Mouse (Mus musculus) MEL (cell line): ENCODE measurements around the gene Rps17.

Experiments used
- CHD1 ChIP-seq: IDR thresholded peaks from 2 replicates; pipeline ENCODE4 v1.6.1; 2012; ENCODE audit warnings: low read depth, mild to moderate bottlenecking, inconsistent platforms, low read length, improper control_type of control experiment
- CTCF ChIP-seq, 3 experiments: IDR thresholded peaks in 2 of 3; conservative IDR thresholded peaks in 1 of 3; 2 replicates each; pipeline ENCODE4 v1.5.1; 2011 to 2012; ENCODE audit warnings: low read length in 3 of 3, low read depth in 2 of 3, mild to moderate bottlenecking in 2 of 3, improper control_type of control experiment in 1 of 3, inconsistent platforms in 1 of 3, mixed read lengths in 1 of 3, moderate library complexity in 1 of 3; ENCODE audit not compliant: control insufficient read depth in 1 of 3, insufficient read depth in 1 of 3, poor library complexity in 1 of 3, severe bottlenecking in 1 of 3
- GATA1 ChIP-seq: IDR thresholded peaks from 2 replicates; pipeline ENCODE4 v1.6.1; 2011; ENCODE audit warnings: low read depth, low read length, improper control_type of control experiment
- HCFC1 ChIP-seq: IDR thresholded peaks from 2 replicates; pipeline ENCODE4 v1.6.1; 2012; ENCODE audit warnings: low read depth, mild to moderate bottlenecking, inconsistent platforms, low read length, improper control_type of control experiment, moderate library complexity
- JUND ChIP-seq: IDR thresholded peaks from 2 replicates; pipeline ENCODE4 v1.6.1; 2011; ENCODE audit warnings: low read depth, mild to moderate bottlenecking, improper control_type of control experiment, low read length
- MAFK ChIP-seq: IDR thresholded peaks from 2 replicates; pipeline ENCODE4 v1.6.1; 2011; ENCODE audit warnings: low read depth, mild to moderate bottlenecking, low read length, improper control_type of control experiment, borderline replicate concordance
- MXI1 ChIP-seq: IDR thresholded peaks from 2 replicates; pipeline ENCODE4 v1.6.1; 2011; ENCODE audit warnings: mild to moderate bottlenecking, low read depth, low read length, improper control_type of control experiment
- NRF1 ChIP-seq: IDR thresholded peaks from 2 replicates; pipeline ENCODE4 v1.6.1; 2014; ENCODE audit warnings: low read depth, mild to moderate bottlenecking, inconsistent platforms, low read length, improper control_type of control experiment, moderate library complexity; ENCODE audit not compliant: poor library complexity, insufficient read depth, severe bottlenecking
- POLR2A ChIP-seq, 2 experiments: IDR thresholded peaks; 2 replicates each; pipeline ENCODE4 v1.6.1; 2011 to 2012; ENCODE audit warnings: low read length in 2 of 2, mild to moderate bottlenecking in 2 of 2, control low read depth in 1 of 2, improper control_type of control experiment in 1 of 2, low read depth in 1 of 2, moderate library complexity in 1 of 2; ENCODE audit not compliant: control insufficient read depth in 1 of 2, insufficient read depth in 1 of 2, poor library complexity in 1 of 2
- RCOR1 ChIP-seq: IDR thresholded peaks from 2 replicates; pipeline ENCODE4 v1.6.1; 2012; ENCODE audit warnings: low read depth, mild to moderate bottlenecking, inconsistent platforms, low read length, improper control_type of control experiment
- TAL1 ChIP-seq: IDR thresholded peaks from 2 replicates; pipeline ENCODE4 v1.6.1; 2012; ENCODE audit warnings: mild to moderate bottlenecking, inconsistent platforms, low read length, moderate library complexity, mixed read lengths
- TCF12 ChIP-seq: IDR thresholded peaks from 2 replicates; pipeline ENCODE4 v1.6.1; 2014; ENCODE audit warnings: low read depth, mild to moderate bottlenecking, inconsistent platforms, low read length, improper control_type of control experiment, moderate library complexity
- USF2 ChIP-seq, 2 experiments: IDR thresholded peaks; 2 replicates each; pipeline ENCODE4 v1.6.1; 2011 to 2012; ENCODE audit warnings: improper control_type of control experiment in 2 of 2, low read length in 2 of 2, borderline replicate concordance in 1 of 2, inconsistent platforms in 1 of 2, low read depth in 1 of 2, mild to moderate bottlenecking in 1 of 2; ENCODE audit not compliant: insufficient read depth in 1 of 2

GRCm38 (mm10) chr7:81355746-81356145 is 10.7 kb upstream of the Rps17 start:
- TF ChIP-seq CHD1, result no peak
- no peak for TF ChIP-seq CTCF (IDR thresholded peaks at IDR 0.05 in 2 of 3, conservative IDR thresholded peaks at IDR 0.05 in 1 of 3; ENCODE audit: control insufficient read depth in 1 of 3, insufficient read depth in 1 of 3, low read depth in 2 of 3, low read length in 3 of 3, poor library complexity in 1 of 3, severe bottlenecking in 1 of 3)
- TF ChIP-seq NRF1, result no peak
- no peak for TF ChIP-seq MAFK
- no peak for TF ChIP-seq JUND
- no peak for TF ChIP-seq HCFC1
- TF ChIP-seq TCF12, result no peak
- no peak for TF ChIP-seq MXI1
- TF ChIP-seq RCOR1, result no peak
- TF ChIP-seq GATA1, result no peak
- TF ChIP-seq POLR2A (IDR thresholded peaks at IDR 0.05; ENCODE audit: control insufficient read depth in 1 of 2, insufficient read depth in 1 of 2, low read depth in 1 of 2, low read length in 2 of 2, poor library complexity in 1 of 2), result no peak
- no peak for TF ChIP-seq USF2 (IDR thresholded peaks at IDR 0.05; ENCODE audit: borderline replicate concordance in 1 of 2, insufficient read depth in 1 of 2, low read depth in 1 of 2, low read length in 2 of 2)
- TF ChIP-seq TAL1, result no peak
